Mouse (Mus musculus) kidney, adult 2 months (tissue): ENCODE data around the gene Atp2b2. TPM values are rescaled to one million over a fixed set of nuclear protein-coding genes. Genes with fewer than 3 reads are reported as not detected.
"Not testable (repeated sequence)": the region's sequence is repeated elsewhere in the genome, so short reads cannot be mapped to it uniquely, and the experiment has no call there.

Experiments
- DNase-seq: peaks from one replicate; pipeline ENCODE4 v3.0.0; 2021
- H3K27ac ChIP-seq: fragments of 200-500 bp; 2 replicates; pipeline ENCODE4 v1.5.1; 2012; ENCODE audit warnings: low read depth, low read length, control low read depth, inconsistent platforms; ENCODE audit not compliant: insufficient read depth
- H3K27me3 ChIP-seq: fragments of 200-500 bp; replicated peaks from 2 replicates; pipeline ENCODE4 v1.6.1; 2012; ENCODE audit warnings: mild to moderate bottlenecking, moderate library complexity, low read length, inconsistent platforms; ENCODE audit not compliant: control insufficient read depth, insufficient read depth
- H3K36me3 ChIP-seq: fragments of 200-500 bp; 2 replicates; pipeline ENCODE4 v1.6.1; 2012; ENCODE audit warnings: mild to moderate bottlenecking, moderate library complexity, low read length, inconsistent platforms; ENCODE audit not compliant: control insufficient read depth, insufficient read depth
- H3K4me1 ChIP-seq: fragments of 200-500 bp; 2 replicates; pipeline ENCODE4 v1.6.1; 2011; ENCODE audit warnings: low read length; ENCODE audit not compliant: control insufficient read depth, insufficient read depth
- H3K4me3 ChIP-seq: fragments of 200-500 bp; 2 replicates; pipeline ENCODE4 v1.5.1; 2011; ENCODE audit warnings: mild to moderate bottlenecking, low read depth, low read length, control low read depth; ENCODE audit not compliant: insufficient read depth
- CTCF ChIP-seq: fragments of 200-500 bp; conservative IDR thresholded peaks from 2 replicates; pipeline ENCODE4 v1.5.1; 2011; ENCODE audit warnings: low read depth, mild to moderate bottlenecking, control low read depth, low read length, moderate library complexity, mixed read lengths; ENCODE audit not compliant: insufficient read depth, insufficient read length
- POLR2A ChIP-seq: fragments of 200-500 bp; IDR thresholded peaks from one replicate; pipeline ENCODE4 v1.6.1; 2011; ENCODE audit warnings: low read depth, low read length, control low read depth
- WGBS: fragments of 180-500 bp; shearing (Covaris S2); methylation state at CpG from one replicate; pipeline ENCODE4 v1.1.7; 2018; 5-methylcytosine and 5-hydroxymethylcytosine counted together
- polyA plus RNA-seq: library from polyadenylated mRNA; depleted of rRNA; stranded (reverse); fragments of >200 nt; gene quantifications from 2 replicates; pipeline ENCODE4 v1.2.3, GENCODE M21; 2012

Gene Atp2b2
- polyA plus RNA-seq, 1 experiment, result 0.84 TPM

- no peak for DNase-seq
- Histone ChIP-seq H3K36me3 (no peaks in the 10 kb centered on the region; the same call in 1 of the 2 replicates), H3K4me3 (no peak within 1 kb of the TSS), H3K4me1 (no peaks in the 10 kb centered on the region), H3K27me3 (no peaks in the 10 kb centered on the region), H3K27ac (no peak within 1 kb of the TSS)
- 83% methylated on average over 3 of the region's 3 CpGs for WGBS
- TF ChIP-seq CTCF, result no peak
- TF ChIP-seq POLR2A, result no peak
Observed at GRCm38 (mm10) chr6:113719878-113720277, 322.5 kb downstream of the Atp2b2 start, which contains the start of gene Ghrl. TSS of gene Ghrl (minus strand) at chr6:113719880.

GRCm38 (mm10) chr6:113717541-113717940 is 324.9 kb downstream of the Atp2b2 start:
- 83% methylated on average over 3 of the region's 3 CpGs for WGBS
- Histone ChIP-seq H3K4me3 (no peak overlapping the region), H3K36me3 (no peaks in the 10 kb centered on the region; the same call in 1 of the 2 replicates), H3K27me3 (no peaks in the 10 kb centered on the region), H3K27ac (no peak overlapping the region), H3K4me1 (no peaks in the 10 kb centered on the region; the same call in 1 of the 2 replicates)
- DNase-seq, result no peak
- TF ChIP-seq POLR2A, result no peak
- TF ChIP-seq CTCF, result no peak

- WGBS, result 32% methylated on average over 1 of the region's 1 CpGs
- Histone ChIP-seq H3K36me3 (no peaks in the 10 kb centered on the region; the same call in none of the 2 replicates), H3K4me1 (no peaks in the 10 kb centered on the region; the same call in 1 of the 2 replicates), H3K27ac (no peak overlapping the region), H3K4me3 (no peak overlapping the region), H3K27me3 (no peaks in the 10 kb centered on the region)
- TF ChIP-seq CTCF (no peak), POLR2A (no peak)
- DNase-seq, result peak; percentile 72
Observed at GRCm38 (mm10) chr6:113714797-113715196, 327.6 kb downstream of the Atp2b2 start.

GRCm38 (mm10) chr6:113714276-113714675 is 328.1 kb downstream of the Atp2b2 start:
- WGBS, result 90% methylated on average over 2 of the region's 2 CpGs
- DNase-seq, result no peak
- H3K27me3 ChIP-seq, result no peaks in the 10 kb centered on the region
- no peak overlapping the region for H3K27ac ChIP-seq
- no peaks in the 10 kb centered on the region; the same call in none of the 2 replicates for H3K36me3 ChIP-seq
- H3K4me3 ChIP-seq, result no peak overlapping the region
- H3K4me1 ChIP-seq, result no peaks in the 10 kb centered on the region; the same call in 1 of the 2 replicates
- TF ChIP-seq CTCF, result no peak
- no peak for TF ChIP-seq POLR2A

GRCm38 (mm10) chr6:113713389-113713788 is 329.0 kb downstream of the Atp2b2 start:
- DNase-seq, H3K27me3 ChIP-seq, H3K27ac ChIP-seq, H3K4me3 ChIP-seq, H3K4me1 ChIP-seq, H3K36me3 ChIP-seq: not testable (repeated sequence)
- 90% methylated on average over 5 of the region's 5 CpGs for WGBS

- Histone ChIP-seq H3K4me3 (no peak overlapping the region), H3K36me3 (peaks cover 3% of the 10 kb centered on the region), H3K27ac (no peak overlapping the region), H3K27me3 (no peaks in the 10 kb centered on the region), H3K4me1 (no peaks in the 10 kb centered on the region; the same call in 1 of the 2 replicates)
- DNase-seq, result no peak
- TF ChIP-seq POLR2A (no peak), CTCF (no peak)
- 72% methylated on average over 3 of the region's 3 CpGs for WGBS
Observed at GRCm38 (mm10) chr6:113712718-113713117, 329.7 kb downstream of the Atp2b2 start.

DNA sequence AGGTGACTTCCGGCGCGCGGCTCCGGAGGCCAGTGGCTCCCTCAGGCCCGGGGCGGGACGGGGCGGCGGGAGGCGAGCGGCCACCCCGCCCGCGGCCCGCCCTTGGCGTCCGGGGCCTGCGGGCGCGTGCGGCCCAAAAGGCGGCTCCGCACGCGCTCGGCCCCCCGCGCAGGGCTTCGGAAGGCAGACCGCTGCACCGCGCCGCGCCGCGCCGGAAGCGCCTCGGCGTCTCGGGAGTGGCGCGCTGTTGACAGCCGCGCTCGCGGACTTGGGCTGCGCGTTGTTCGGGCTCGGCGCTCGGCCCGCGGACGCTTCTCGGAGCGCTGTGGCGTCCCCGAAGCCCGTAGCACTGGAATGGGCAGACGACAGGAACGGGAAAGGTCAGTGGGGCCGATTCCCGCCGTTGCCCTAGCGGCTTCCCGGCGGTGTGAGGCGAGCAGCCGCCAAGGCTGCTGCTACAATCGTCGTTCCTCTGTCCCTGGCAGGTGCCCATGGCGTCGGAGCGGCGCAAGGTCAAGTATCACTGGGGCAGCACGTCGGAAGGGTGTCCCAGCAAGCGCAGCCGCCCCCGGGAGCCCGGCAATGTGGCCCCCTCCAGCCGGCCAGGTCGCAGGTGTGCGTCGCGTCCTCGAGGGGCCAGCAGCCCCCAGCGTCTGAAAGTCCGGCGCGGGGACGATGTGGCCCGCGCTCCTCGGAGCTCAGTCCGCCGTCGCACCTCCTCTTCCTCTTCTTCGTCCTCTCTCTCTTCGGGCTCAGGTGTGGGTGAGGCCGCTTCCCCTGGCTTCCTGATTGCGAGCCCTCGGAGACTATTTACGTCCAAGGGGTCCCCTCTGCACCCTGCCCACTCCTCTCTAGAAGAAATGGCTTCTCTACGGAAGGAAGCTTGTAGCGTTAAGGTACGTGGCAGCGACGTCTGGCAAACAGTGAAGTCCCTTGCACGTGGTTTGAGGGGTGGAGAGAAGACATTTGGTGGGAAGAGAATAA is 344.9 kb downstream of the Atp2b2 start:
- Histone ChIP-seq H3K4me1 (peaks cover 15% of the 10 kb centered on the region), H3K36me3 (peaks cover 3% of the 10 kb centered on the region; the same call in 1 of the 2 replicates), H3K4me3 (peak overlapping the region; percentile 65), H3K27ac (peak overlapping the region; percentile 65), H3K27me3 (no peaks in the 10 kb centered on the region)
- no peak for DNase-seq
- TF ChIP-seq POLR2A, result no peak
- no peak for TF ChIP-seq CTCF
- WGBS, result under 1% methylated on average over 113 of the region's 113 CpGs
